Mouse (Mus musculus): ENCODE data around the gene D430042O09Rik. TPM values are rescaled to one million over a fixed set of nuclear protein-coding genes. Genes with fewer than 3 reads are reported as not detected.

D430042O09Rik gene
- polyA plus RNA-seq, 1 experiment from 2014 or later = 1.4 TPM

DNA sequence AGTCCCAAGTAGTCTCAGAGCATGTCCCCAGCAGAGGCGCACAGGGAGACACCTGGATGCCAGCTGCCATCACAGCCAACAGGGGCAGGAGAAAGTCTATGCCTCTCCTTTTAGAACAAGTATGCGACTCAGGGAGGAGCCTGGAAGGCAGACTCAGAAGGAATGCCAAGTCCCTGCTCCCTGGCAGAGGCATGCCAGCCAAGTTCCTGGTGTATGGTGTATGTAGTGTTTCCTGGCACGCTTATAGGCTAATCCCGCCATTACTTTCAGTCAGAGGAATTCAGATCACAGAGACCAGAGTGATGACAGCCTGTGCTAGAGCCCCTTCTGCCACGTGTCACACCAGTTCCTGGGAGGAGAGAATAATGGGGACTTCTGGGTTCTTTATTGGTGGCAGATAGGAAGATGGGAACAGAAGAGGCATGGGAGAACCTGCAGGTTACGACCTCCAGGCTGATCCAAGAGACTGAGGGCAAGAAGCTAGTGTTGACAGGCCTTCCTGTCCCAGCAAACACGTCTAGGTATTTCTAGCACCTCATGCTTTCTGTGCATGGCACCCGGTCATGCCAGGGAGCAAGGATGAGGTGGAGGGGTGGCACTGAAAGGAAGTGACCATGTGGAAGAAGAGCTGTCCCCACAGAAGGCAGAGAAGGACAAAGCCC is 139.3 kb downstream of the D430042O09Rik start:
- H3K9ac ChIP-seq = no peak overlapping the region
- 58% methylated on average over 8 of the region's 8 CpGs for WGBS (ENCODE audit: insufficient replicate concordance)
- H3K4me3 ChIP-seq (replicated peaks) = no peak overlapping the region
- no peaks in the 10 kb centered on the region for H3K27me3 ChIP-seq
- H3K36me3 ChIP-seq (replicated peaks) = no peaks in the 10 kb centered on the region
- no peaks in the 10 kb centered on the region for H3K9me3 ChIP-seq (replicated peaks)
- no peak for ATAC-seq (ENCODE audit: insufficient read depth)
- no peaks in the 10 kb centered on the region for H3K4me1 ChIP-seq (replicated peaks)
- no peak overlapping the region for H3K4me2 ChIP-seq
- H3K27ac ChIP-seq (replicated peaks) = no peak overlapping the region

GRCm38 (mm10) chr7:125847528-125847866 is 139.8 kb downstream of the D430042O09Rik start:
- Histone ChIP-seq H3K27ac (replicated peaks) (no peak overlapping the region), H3K9ac (no peak overlapping the region), H3K4me3 (replicated peaks) (no peak overlapping the region), H3K27me3 (no peaks in the 10 kb centered on the region), H3K4me1 (replicated peaks) (no peaks in the 10 kb centered on the region), H3K36me3 (replicated peaks) (no peaks in the 10 kb centered on the region), H3K4me2 (no peak overlapping the region), H3K9me3 (replicated peaks) (no peaks in the 10 kb centered on the region)
- no peak for ATAC-seq (ENCODE audit: insufficient read depth)
- WGBS (ENCODE audit: insufficient replicate concordance) = 65% methylated on average over 2 of the region's 2 CpGs

DNA sequence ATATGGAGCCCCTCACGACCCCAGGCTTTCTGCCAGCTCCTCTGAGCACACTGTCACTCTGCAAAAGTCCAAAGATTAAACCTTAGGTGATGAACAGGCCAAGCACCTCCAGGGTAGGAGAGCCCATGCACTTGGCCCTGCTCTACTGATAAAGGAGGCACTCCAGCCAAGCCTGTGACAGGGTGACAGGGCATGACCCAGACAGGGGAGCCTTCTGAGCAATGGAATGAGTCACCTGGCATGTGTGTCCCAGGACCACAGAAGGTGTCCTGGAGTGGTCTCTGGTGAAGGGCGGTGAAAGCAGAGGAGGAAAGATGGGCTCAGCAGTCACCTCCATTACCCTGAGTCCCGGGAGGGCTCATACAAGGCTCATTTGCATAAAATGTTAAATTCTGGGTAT is 151.9 kb downstream of the D430042O09Rik start:
- 57% methylated on average over 3 of the region's 3 CpGs for WGBS (ENCODE audit: insufficient replicate concordance)
- no peak for ATAC-seq (ENCODE audit: insufficient read depth)
- H3K4me1 ChIP-seq (replicated peaks) = no peaks in the 10 kb centered on the region

GRCm38 (mm10) chr7:125860421-125860820 is 152.7 kb downstream of the D430042O09Rik start:
- no peak for ATAC-seq (ENCODE audit: insufficient read depth)
- H3K27me3 ChIP-seq = no peaks in the 10 kb centered on the region
- no peaks in the 10 kb centered on the region for H3K9me3 ChIP-seq (replicated peaks)
- H3K4me2 ChIP-seq = no peak overlapping the region
- 86% methylated on average over 9 of the region's 9 CpGs for WGBS (ENCODE audit: insufficient replicate concordance)
- H3K9ac ChIP-seq = no peak overlapping the region
- no peaks in the 10 kb centered on the region for H3K4me1 ChIP-seq (replicated peaks)
- no peak overlapping the region for H3K4me3 ChIP-seq (replicated peaks)
- H3K27ac ChIP-seq (replicated peaks) = no peak overlapping the region
- no peaks in the 10 kb centered on the region for H3K36me3 ChIP-seq (replicated peaks)

More for the DNA sequence above, 151.9 kb downstream of the D430042O09Rik start:
- Histone ChIP-seq H3K27me3 (no peaks in the 10 kb centered on the region), H3K4me2 (no peak overlapping the region), H3K27ac (replicated peaks) (no peak overlapping the region), H3K36me3 (replicated peaks) (no peaks in the 10 kb centered on the region), H3K4me3 (replicated peaks) (no peak overlapping the region), H3K9me3 (replicated peaks) (no peaks in the 10 kb centered on the region), H3K9ac (no peak overlapping the region)

DNA sequence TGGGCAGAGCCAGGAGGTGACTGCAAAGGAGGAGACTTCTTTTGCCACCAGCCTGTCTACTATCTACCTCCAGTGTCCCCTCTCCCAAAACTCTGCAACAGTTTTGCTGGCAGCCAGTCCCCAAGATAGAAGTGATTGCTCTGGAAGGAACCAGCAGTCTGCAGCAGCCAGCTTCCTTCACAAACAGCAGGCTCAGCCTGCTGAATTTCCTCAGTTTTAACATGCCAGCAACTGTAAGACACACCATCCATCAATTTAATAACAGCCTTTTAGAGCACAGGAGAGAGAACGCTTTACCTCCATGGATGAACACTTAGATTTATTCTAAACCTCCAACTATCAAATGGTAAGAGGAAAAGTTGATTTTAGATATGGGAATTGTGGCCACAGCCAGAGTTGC is 156.3 kb downstream of the D430042O09Rik start:
- Histone ChIP-seq H3K4me2 (no peak overlapping the region), H3K9me3 (replicated peaks) (no peaks in the 10 kb centered on the region), H3K27me3 (no peaks in the 10 kb centered on the region), H3K4me3 (replicated peaks) (no peak overlapping the region), H3K4me1 (replicated peaks) (no peaks in the 10 kb centered on the region), H3K9ac (no peak overlapping the region), H3K27ac (replicated peaks) (no peak overlapping the region), H3K36me3 (replicated peaks) (no peaks in the 10 kb centered on the region)
- ATAC-seq (ENCODE audit: insufficient read depth) = no peak
- 60% methylated on average over 1 of the region's 1 CpGs for WGBS (ENCODE audit: insufficient replicate concordance)

DNA sequence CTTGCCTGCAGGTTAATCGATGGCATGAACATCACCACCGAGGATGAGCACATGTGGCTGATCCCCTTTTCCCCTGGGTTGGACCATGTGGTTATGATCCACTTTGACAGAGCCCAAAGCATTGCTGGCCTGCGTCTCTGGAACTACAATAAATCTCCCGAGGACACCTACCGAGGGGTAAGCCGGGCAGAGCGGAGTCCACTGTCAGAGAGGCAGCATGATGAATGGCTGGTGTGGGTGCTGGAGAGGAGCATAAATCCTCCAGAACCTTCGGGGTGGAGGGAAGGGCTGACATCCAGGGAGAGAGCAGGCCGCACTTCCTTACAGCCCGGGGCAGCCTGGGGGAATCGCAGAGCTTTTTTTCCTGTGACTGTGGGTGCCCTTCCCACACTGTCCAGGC is 157.5 kb downstream of the D430042O09Rik start:
- ATAC-seq (ENCODE audit: insufficient read depth) = no peak
- WGBS (ENCODE audit: insufficient replicate concordance) = 52% methylated on average over 11 of the region's 11 CpGs
- H3K4me1 ChIP-seq (replicated peaks) = no peaks in the 10 kb centered on the region
- no peak overlapping the region for H3K9ac ChIP-seq
- H3K27ac ChIP-seq (replicated peaks) = no peak overlapping the region
- H3K36me3 ChIP-seq (replicated peaks) = no peaks in the 10 kb centered on the region
- H3K9me3 ChIP-seq (replicated peaks) = no peaks in the 10 kb centered on the region
- no peak overlapping the region for H3K4me2 ChIP-seq
- H3K4me3 ChIP-seq (replicated peaks) = no peak overlapping the region
- no peaks in the 10 kb centered on the region for H3K27me3 ChIP-seq

DNA sequence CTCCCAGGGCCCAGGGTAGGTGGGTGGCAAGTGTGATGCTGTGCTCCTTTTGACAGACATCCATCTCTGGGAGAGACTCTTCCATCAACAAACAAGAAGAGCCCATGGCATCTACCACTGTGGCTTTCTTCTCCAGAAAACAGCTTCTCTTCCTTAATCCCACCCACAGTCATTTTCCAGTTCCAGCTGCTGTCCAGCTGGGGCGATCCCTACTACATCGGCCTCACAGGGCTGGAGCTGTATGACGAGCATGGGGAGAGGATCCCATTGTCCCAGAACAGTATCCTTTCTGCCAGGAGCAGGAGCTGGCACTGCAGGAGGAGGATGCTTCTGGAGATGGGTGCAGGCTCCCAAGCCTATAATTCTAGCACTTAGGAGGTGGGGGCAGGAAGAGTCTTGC is 160.9 kb downstream of the D430042O09Rik start:
- H3K27me3 ChIP-seq = no peaks in the 10 kb centered on the region
- H3K27ac ChIP-seq (replicated peaks) = no peak overlapping the region
- 79% methylated on average over 3 of the region's 3 CpGs for WGBS (ENCODE audit: insufficient replicate concordance)
- no peak overlapping the region for H3K4me3 ChIP-seq (replicated peaks)
- H3K4me1 ChIP-seq (replicated peaks) = no peaks in the 10 kb centered on the region
- H3K36me3 ChIP-seq (replicated peaks) = no peaks in the 10 kb centered on the region
- H3K4me2 ChIP-seq = no peak overlapping the region
- H3K9ac ChIP-seq = no peak overlapping the region
- no peak for ATAC-seq (ENCODE audit: insufficient read depth)
- no peaks in the 10 kb centered on the region for H3K9me3 ChIP-seq (replicated peaks)

DNA sequence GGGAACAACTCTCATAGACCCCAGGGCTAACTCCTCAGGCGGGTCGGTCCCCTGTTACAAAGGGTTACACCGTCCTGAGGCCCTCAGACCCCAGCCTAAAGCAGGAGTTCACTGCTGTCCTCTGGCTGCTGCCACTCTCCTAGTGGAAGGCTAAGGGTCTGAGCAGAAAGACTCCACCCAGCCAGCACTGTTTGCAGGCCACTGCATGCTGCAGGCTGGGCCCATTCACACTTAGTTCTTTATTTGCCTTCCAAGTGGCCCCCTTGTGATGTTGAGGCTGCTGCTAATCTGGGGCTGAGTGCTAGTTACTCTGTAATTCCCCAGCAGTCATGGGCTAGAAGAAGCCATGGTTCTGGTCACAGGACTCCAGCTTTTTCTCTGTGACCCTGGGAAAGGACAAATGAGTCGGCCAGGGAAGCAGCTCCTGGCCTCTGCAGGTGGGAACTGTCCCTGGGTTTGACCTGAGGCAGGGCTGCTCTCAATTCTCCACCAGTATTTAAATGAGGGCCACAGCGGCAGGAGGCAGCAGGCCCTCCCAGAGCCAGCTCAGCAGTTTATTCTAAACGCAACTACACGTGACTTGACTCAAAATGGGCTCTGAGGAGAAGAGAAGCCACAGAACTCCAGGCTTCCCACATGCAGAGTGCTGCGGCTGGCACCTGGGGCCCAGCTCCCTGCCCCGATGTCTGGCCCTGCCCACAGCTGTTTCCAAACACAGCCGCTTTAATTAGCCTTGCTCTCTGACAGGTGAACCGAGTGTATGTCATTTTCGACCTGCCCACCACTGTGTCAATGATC is 163.9 kb downstream of the D430042O09Rik start:
- H3K9me3 ChIP-seq (replicated peaks) = no peaks in the 10 kb centered on the region
- no peaks in the 10 kb centered on the region for H3K27me3 ChIP-seq
- no peak overlapping the region for H3K4me3 ChIP-seq (replicated peaks)
- H3K36me3 ChIP-seq (replicated peaks) = no peaks in the 10 kb centered on the region
- no peak overlapping the region for H3K9ac ChIP-seq
- no peak overlapping the region for H3K27ac ChIP-seq (replicated peaks)
- 48% methylated on average over 12 of the region's 12 CpGs for WGBS (ENCODE audit: insufficient replicate concordance)
- no peak overlapping the region for H3K4me2 ChIP-seq
- no peaks in the 10 kb centered on the region for H3K4me1 ChIP-seq (replicated peaks)
- no peak for ATAC-seq (ENCODE audit: insufficient read depth)

- no peaks in the 10 kb centered on the region for H3K9me3 ChIP-seq (replicated peaks)
- WGBS (ENCODE audit: insufficient replicate concordance) = 61% methylated on average over 6 of the region's 6 CpGs
- H3K27ac ChIP-seq (replicated peaks) = no peak overlapping the region
- H3K9ac ChIP-seq = no peak overlapping the region
- no peak overlapping the region for H3K4me3 ChIP-seq (replicated peaks)
- no peaks in the 10 kb centered on the region for H3K4me1 ChIP-seq (replicated peaks)
- no peak for ATAC-seq (ENCODE audit: insufficient read depth)
- no peak overlapping the region for H3K4me2 ChIP-seq
- no peaks in the 10 kb centered on the region for H3K27me3 ChIP-seq
- no peaks in the 10 kb centered on the region for H3K36me3 ChIP-seq (replicated peaks)
Measured at GRCm38 (mm10) chr7:125872202-125872580, 164.5 kb downstream of the D430042O09Rik start.

GRCm38 (mm10) chr7:125872874-125873273 is 165.2 kb downstream of the D430042O09Rik start:
- H3K4me1 ChIP-seq (replicated peaks) = no peaks in the 10 kb centered on the region
- H3K9me3 ChIP-seq (replicated peaks) = no peaks in the 10 kb centered on the region
- no peak overlapping the region for H3K4me3 ChIP-seq (replicated peaks)
- H3K4me2 ChIP-seq = no peak overlapping the region
- H3K27ac ChIP-seq (replicated peaks) = no peak overlapping the region
- no peak overlapping the region for H3K9ac ChIP-seq
- H3K36me3 ChIP-seq (replicated peaks) = no peaks in the 10 kb centered on the region
- H3K27me3 ChIP-seq = no peaks in the 10 kb centered on the region
- ATAC-seq (ENCODE audit: insufficient read depth) = no peak
- WGBS (ENCODE audit: insufficient replicate concordance) = 63% methylated on average over 3 of the region's 3 CpGs

GRCm38 (mm10) chr7:125873971-125874495 is 166.3 kb downstream of the D430042O09Rik start:
- Histone ChIP-seq H3K4me2 (no peak overlapping the region), H3K27me3 (no peaks in the 10 kb centered on the region), H3K27ac (replicated peaks) (no peak overlapping the region), H3K9me3 (replicated peaks) (no peaks in the 10 kb centered on the region), H3K36me3 (replicated peaks) (no peaks in the 10 kb centered on the region), H3K4me3 (replicated peaks) (no peak overlapping the region), H3K9ac (no peak overlapping the region), H3K4me1 (replicated peaks) (no peaks in the 10 kb centered on the region)
- WGBS (ENCODE audit: insufficient replicate concordance) = 71% methylated on average over 6 of the region's 6 CpGs
- ATAC-seq (ENCODE audit: insufficient read depth) = no peak
